Mouse (Mus musculus): ENCODE data around the gene Mink1. TPM values are rescaled to one million over a fixed set of nuclear protein-coding genes. Genes with fewer than 3 reads are reported as not detected.
A peak's percentile ranks its signal among the peaks of the same experiment; 100 is the strongest.

Mink1 gene
- total RNA-seq, 2 experiments from 2014 or later, result 208 to 249 TPM

GRCm38 (mm10) chr11:70628431-70628830 lies 65.8 kb downstream of the Mink1 start:
- no peak for DNase-seq (ENCODE audit: low spot score in 2 of 2)

- DNase-seq (ENCODE audit: low spot score in 2 of 2), result no peak
Observed at GRCm38 (mm10) chr11:70629557-70629956, 66.9 kb downstream of the Mink1 start.

GRCm38 (mm10) chr11:70630129-70630528 lies 67.4 kb downstream of the Mink1 start:
- no peak for DNase-seq (ENCODE audit: low spot score in 2 of 2)

GRCm38 (mm10) chr11:70635601-70636000 lies 72.9 kb downstream of the Mink1 start:
- no peak for DNase-seq (ENCODE audit: low spot score in 2 of 2)

GRCm38 (mm10) chr11:70637764-70638163 lies 75.1 kb downstream of the Mink1 start:
- DNase-seq (ENCODE audit: low spot score in 2 of 2), result no peak

GRCm38 (mm10) chr11:70638293-70638692 lies 75.6 kb downstream of the Mink1 start:
- no peak for DNase-seq (ENCODE audit: low spot score in 2 of 2)

GRCm38 (mm10) chr11:70638714-70639278 lies 76.1 kb downstream of the Mink1 start, which contains the start of gene Gp1ba:
Gp1ba (plus strand) TSS chr11:70639122.
- no peak for DNase-seq (ENCODE audit: low spot score in 2 of 2)

GRCm38 (mm10) chr11:70639976-70640375 lies 77.3 kb downstream of the Mink1 start:
- no peak for DNase-seq (ENCODE audit: low spot score in 2 of 2)

GRCm38 (mm10) chr11:70641241-70641640 lies 78.6 kb downstream of the Mink1 start:
- no peak for DNase-seq (ENCODE audit: low spot score in 2 of 2)

- no peak for DNase-seq (ENCODE audit: low spot score in 2 of 2)
Observed at GRCm38 (mm10) chr11:70643051-70643450, 80.4 kb downstream of the Mink1 start.

GRCm38 (mm10) chr11:70644564-70645103 lies 82.0 kb downstream of the Mink1 start:
- DNase-seq (ENCODE audit: low spot score in 2 of 2), result no peak

GRCm38 (mm10) chr11:70645461-70646258 lies 83.0 kb downstream of the Mink1 start:
- DNase-seq (ENCODE audit: low spot score in 2 of 2), result no peak

GRCm38 (mm10) chr11:70646259-70646555 lies 83.5 kb downstream of the Mink1 start:
- DNase-seq (ENCODE audit: low spot score in 2 of 2), result no peak

- peak; percentile 94 to 96 for DNase-seq (ENCODE audit: low spot score in 2 of 2)
Observed at GRCm38 (mm10) chr11:70646691-70647650, 84.3 kb downstream of the Mink1 start, which contains the start of the genes Rnf167 and Slc25a11. Rnf167 (plus strand) TSS chr11:70647235. Slc25a11 (minus strand) TSS chr11:70647479.

- DNase-seq (ENCODE audit: low spot score in 2 of 2), result peak in 1 of 2 experiments; percentile 46
Observed at GRCm38 (mm10) chr11:70647716-70648420, 85.2 kb downstream of the Mink1 start.

GRCm38 (mm10) chr11:70648512-70648911 lies 85.8 kb downstream of the Mink1 start:
- DNase-seq (ENCODE audit: low spot score in 2 of 2), result no peak

GRCm38 (mm10) chr11:70649185-70649734 lies 86.6 kb downstream of the Mink1 start:
- peak in 1 of 2 experiments; percentile 3 for DNase-seq (ENCODE audit: low spot score in 2 of 2)

GRCm38 (mm10) chr11:70650322-70651175 lies 87.9 kb downstream of the Mink1 start:
- DNase-seq (ENCODE audit: low spot score in 2 of 2), result no peak

GRCm38 (mm10) chr11:70651391-70651790 lies 88.7 kb downstream of the Mink1 start:
- no peak for DNase-seq (ENCODE audit: low spot score in 2 of 2)
